Mouse (Mus musculus) layer of hippocampus, postnatal 10 days (tissue): ENCODE measurements around the gene Ankrd49. TPM values are rescaled to one million over a fixed set of nuclear protein-coding genes. Genes with fewer than 3 reads are reported as not detected.

Experiments used
- DNase-seq, 2 experiments: peaks; one replicate each; pipeline ENCODE4 v3.0.0; 2021; ENCODE audit warnings: low spot score in 2 of 2
- total RNA-seq, 2 experiments: library from RNA; stranded (reverse); gene quantifications; 2 replicates each; pipeline ENCODE4 v1.2.3; 2021

Gene Ankrd49
- total RNA-seq, 2 experiments from 2014 or later: 17.6 to 19.2 TPM

DNA sequence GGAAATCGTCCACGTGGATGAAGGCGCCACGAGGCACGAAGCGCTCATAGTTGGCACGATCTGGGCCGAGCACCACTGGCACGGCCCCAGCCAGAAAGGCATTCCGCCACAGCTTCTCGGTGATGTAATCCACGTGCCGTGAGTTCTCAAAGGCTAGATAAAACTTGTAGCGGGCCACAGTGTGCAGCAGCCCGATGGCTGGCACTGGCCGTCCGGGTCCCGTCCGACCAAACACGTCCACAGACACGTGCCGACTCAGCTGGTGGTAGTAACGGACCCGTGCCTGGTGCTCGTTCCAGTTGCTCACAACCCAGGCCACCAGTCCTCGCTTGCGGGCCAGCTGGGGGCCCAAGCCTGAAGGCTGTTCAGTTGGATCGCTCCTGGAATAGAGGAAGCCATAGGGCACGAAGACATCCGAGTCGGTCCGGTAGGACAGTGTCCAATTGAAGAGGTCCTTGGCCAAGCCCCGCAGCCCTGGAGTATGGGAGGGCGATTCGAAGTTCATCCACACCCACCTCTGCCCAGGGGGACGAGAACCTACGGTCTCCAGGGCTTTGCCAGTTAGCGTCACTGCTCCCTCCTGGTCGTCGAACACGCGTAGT is 33.7 kb downstream of the Ankrd49 start:
- peak; percentile 18 to 20 for DNase-seq

GRCm38 (mm10) chr9:14740151-14740924 is 44.3 kb downstream of the Ankrd49 start, which contains the start of gene Piwil4:
Gene Piwil4, minus strand, starts transcription at chr9:14740733.
- no peak for DNase-seq

- DNase-seq: no peak
Measured at GRCm38 (mm10) chr9:14739498-14740150, 45.0 kb downstream of the Ankrd49 start.

GRCm38 (mm10) chr9:14730941-14731541 is 53.6 kb downstream of the Ankrd49 start:
- no peak for DNase-seq

Other genes with a start within 250 kb of the Ankrd49 start
- 10 to 100 TPM; 16.3 to 20.0 TPM for gene Amotl1, start 139.8 kb downstream of the Ankrd49 start, total RNA-seq
- under 1 TPM in 1 of 2 experiments, not detected in 1; 0.23 TPM for gene Piwil4, start 44.1 kb downstream of the Ankrd49 start, total RNA-seq
- under 1 TPM; 0.11 to 0.34 TPM for gene Fut4, start 32.5 kb downstream of the Ankrd49 start, total RNA-seq
- 1 to 10 TPM in 1 of 2 experiments, under 1 TPM in 1; 0.69 to 1.7 TPM for gene 1700012B09Rik, start 13.8 kb downstream of the Ankrd49 start, total RNA-seq
- gene Mre11a, start 202 bp downstream of the Ankrd49 start, total RNA-seq: 10 to 100 TPM; 11.6 to 13.6 TPM
- 1 to 10 TPM; 7.5 to 7.7 TPM for gene Gpr83, start 75.4 kb upstream of the Ankrd49 start, total RNA-seq
- gene Izumo1r, start 119.1 kb upstream of the Ankrd49 start, total RNA-seq: not detected